Mouse (Mus musculus): Measurements from ENCODE around the gene Lca5.

DNA sequence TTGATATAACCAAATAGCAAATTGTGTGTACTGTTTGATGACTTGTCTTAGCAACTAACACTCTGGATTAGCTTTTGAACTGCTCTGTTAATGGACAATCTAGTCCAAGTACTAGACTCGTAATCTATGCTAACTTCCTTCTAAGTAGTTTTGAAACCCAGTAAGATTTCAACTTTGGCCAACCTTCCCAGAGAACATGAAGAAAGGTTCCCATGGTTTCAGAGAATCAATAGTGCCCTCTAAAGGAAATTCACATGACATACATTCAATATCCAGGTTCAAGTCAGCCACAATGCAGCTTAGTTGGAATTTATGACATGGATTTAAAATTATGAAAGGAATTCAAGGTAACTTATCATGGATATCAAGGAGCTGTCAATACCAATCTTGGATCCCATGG is 70.0 kb downstream of the Lca5 start:
- TF ChIP-seq CTCF (IDR thresholded peaks at IDR 0.05; ENCODE audit: low read depth, low read length), result no peak
- no peak for TF ChIP-seq GATA1 (IDR thresholded peaks at IDR 0.05; ENCODE audit: borderline replicate concordance, low read length)
- TF ChIP-seq TAL1 (conservative IDR thresholded peaks at IDR 0.05; ENCODE audit: low read depth, low read length), result no peak
